Mouse (Mus musculus): ENCODE data around the gene Rai14. TPM values are rescaled to one million over a fixed set of nuclear protein-coding genes. Genes with fewer than 3 reads are reported as not detected.

Rai14 gene
- polyA plus RNA-seq, 2 experiments, result 2.9 to 3.7 TPM

DNA sequence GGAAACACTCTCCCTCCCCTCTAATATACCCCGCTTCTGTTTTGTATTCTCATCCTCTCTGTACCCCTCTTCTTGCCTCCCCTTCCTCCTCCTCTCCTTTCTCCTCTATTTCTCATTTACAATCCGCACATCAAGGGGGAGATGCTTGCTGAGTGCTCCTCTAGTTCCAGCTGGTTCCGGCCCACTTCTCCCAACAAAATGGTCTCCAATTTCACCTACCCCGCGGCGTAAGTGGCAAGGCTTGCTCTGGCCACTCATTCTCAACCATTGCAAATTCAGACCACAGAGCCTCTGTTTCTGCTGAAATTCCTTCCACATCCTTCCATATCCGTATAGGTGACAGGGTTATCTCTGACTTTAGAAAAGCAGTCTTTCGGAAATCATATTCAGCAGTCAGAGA, 20.8 kb upstream of the Rai14 start:
- no peaks in the 10 kb centered on the region for H3K36me3 ChIP-seq (replicated peaks; ENCODE audit: control insufficient read depth, insufficient read depth, low read depth)
- no peak for ATAC-seq (ENCODE audit: insufficient read depth)
- H3K9me3 ChIP-seq (ENCODE audit: control insufficient read depth, low read length), result no peaks in the 10 kb centered on the region
- no peak overlapping the region for H3K4me3 ChIP-seq (ENCODE audit: insufficient read depth in 1 of 2, low read depth in 2 of 2, low read length in 2 of 2)
- WGBS (ENCODE audit: insufficient replicate concordance), result 75% methylated on average over 8 of the region's 8 CpGs
- TF ChIP-seq CTCF (IDR thresholded peaks at IDR 0.05; ENCODE audit: low read depth) (no peak), EP300 (IDR thresholded peaks at IDR 0.05; ENCODE audit: low read depth) (no peak)
- DNase-seq (ENCODE audit: low read depth in 3 of 3, low spot score in 3 of 3), result no peak
- H3K9ac ChIP-seq (replicated peaks), result no peak overlapping the region
- H3K4me1 ChIP-seq (replicated peaks; ENCODE audit: control insufficient read depth in 2 of 2, insufficient read depth in 2 of 2, low read length in 1 of 2), result peaks cover 0 to 2% of the 10 kb centered on the region in 2 experiments; a peak in 1 of 4 replicates
- H3K27me3 ChIP-seq (ENCODE audit: control insufficient read depth, insufficient read depth, low read length), result no peaks in the 10 kb centered on the region
- H3K4me2 ChIP-seq (ENCODE audit: low read depth), result no peak overlapping the region
- no peak overlapping the region for H3K27ac ChIP-seq

DNA sequence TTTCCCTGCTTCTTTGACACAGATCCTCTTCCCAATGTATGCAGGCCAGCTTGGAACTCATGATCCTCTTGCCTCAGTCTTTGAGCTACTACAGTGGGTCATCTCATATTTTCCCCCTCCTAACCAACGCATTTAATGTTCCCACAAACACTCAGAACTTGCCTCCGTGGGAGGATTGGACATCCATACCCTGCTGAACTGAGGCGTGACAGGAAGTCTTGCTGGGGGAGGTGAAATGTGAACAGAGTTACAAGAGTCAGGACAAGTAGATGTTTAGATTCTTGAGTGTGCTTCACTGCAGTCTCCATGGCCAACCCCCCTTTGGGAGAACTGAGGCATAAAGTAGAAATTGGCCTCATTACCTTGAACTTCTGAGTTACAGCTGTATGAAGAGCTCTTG, 17.0 kb upstream of the Rai14 start:
- TF ChIP-seq CTCF (IDR thresholded peaks at IDR 0.05; ENCODE audit: low read depth) (no peak), EP300 (IDR thresholded peaks at IDR 0.05; ENCODE audit: low read depth) (no peak)
- no peak overlapping the region for H3K4me3 ChIP-seq (ENCODE audit: insufficient read depth in 1 of 2, low read depth in 2 of 2, low read length in 2 of 2)
- DNase-seq (ENCODE audit: low read depth in 3 of 3, low spot score in 3 of 3) (no peak), ATAC-seq (ENCODE audit: insufficient read depth) (no peak)
- H3K27ac ChIP-seq, result no peak overlapping the region
- H3K9ac ChIP-seq (replicated peaks), result no peak overlapping the region
- no peak overlapping the region for H3K4me2 ChIP-seq (ENCODE audit: low read depth)
- H3K36me3 ChIP-seq (replicated peaks; ENCODE audit: control insufficient read depth, insufficient read depth, low read depth), result no peaks in the 10 kb centered on the region
- no peaks in the 10 kb centered on the region for H3K27me3 ChIP-seq (ENCODE audit: control insufficient read depth, insufficient read depth, low read length)
- 61% methylated on average over 3 of the region's 3 CpGs for WGBS (ENCODE audit: insufficient replicate concordance)
- no peaks in the 10 kb centered on the region for H3K4me1 ChIP-seq (replicated peaks; ENCODE audit: control insufficient read depth in 2 of 2, insufficient read depth in 2 of 2, low read length in 1 of 2)
- H3K9me3 ChIP-seq (ENCODE audit: control insufficient read depth, low read length), result no peaks in the 10 kb centered on the region

DNA sequence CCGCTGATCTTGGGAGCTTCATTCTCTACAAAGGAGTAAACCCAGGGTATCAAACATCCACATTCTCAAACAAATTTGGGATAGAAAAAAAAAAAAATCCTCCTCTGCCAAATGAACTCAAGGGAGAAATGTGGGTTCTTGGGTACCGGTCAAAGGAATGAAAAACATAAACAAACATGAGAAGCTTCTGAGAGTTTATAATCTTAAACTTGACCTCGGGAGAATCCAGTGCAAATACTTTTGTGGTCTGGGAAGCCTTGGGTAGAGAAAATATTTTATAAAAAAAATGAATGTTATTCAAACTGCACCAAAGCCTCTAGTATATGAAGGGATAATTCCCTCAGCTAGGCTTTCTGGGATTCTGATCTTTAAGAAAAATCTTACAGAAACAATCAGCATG, 11.8 kb upstream of the Rai14 start:
- WGBS (ENCODE audit: insufficient replicate concordance), result 76% methylated on average over 3 of the region's 3 CpGs

DNA sequence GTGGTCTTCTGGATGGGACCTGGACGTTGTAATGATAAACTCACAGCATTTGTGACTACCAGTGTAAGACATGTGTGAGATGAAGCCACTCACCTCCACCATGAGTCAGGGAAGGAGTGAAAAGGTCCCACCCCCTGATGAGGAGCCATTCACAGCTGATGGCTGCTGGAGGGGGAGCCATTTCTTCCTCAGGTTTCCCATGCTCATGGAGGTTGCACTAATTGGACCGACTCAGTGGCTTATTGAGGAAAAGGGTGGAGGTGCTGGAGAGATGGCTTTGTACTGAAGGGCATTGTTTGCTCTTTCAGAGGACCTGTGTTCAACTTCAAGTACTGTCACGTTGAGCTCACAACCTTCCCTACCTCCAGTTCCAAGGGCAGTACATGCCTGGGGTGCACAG, 10.4 kb upstream of the Rai14 start:
- Histone ChIP-seq H3K4me3 (ENCODE audit: insufficient read depth in 1 of 2, low read depth in 2 of 2, low read length in 2 of 2) (no peak overlapping the region), H3K27ac (no peak overlapping the region), H3K4me2 (ENCODE audit: low read depth) (no peak overlapping the region), H3K4me1 (replicated peaks; ENCODE audit: control insufficient read depth in 2 of 2, insufficient read depth in 2 of 2, low read length in 1 of 2) (no peaks in the 10 kb centered on the region; a peak in 2 of 4 replicates), H3K36me3 (replicated peaks; ENCODE audit: control insufficient read depth, insufficient read depth, low read depth) (no peaks in the 10 kb centered on the region), H3K9ac (replicated peaks) (no peak overlapping the region), H3K9me3 (ENCODE audit: control insufficient read depth, low read length) (no peaks in the 10 kb centered on the region), H3K27me3 (ENCODE audit: control insufficient read depth, insufficient read depth, low read length) (no peaks in the 10 kb centered on the region)
- TF ChIP-seq CTCF (IDR thresholded peaks at IDR 0.05; ENCODE audit: low read depth) (no peak), EP300 (IDR thresholded peaks at IDR 0.05; ENCODE audit: low read depth) (no peak)
- 55% methylated on average over 3 of the region's 3 CpGs for WGBS (ENCODE audit: insufficient replicate concordance)
- DNase-seq (ENCODE audit: low read depth in 3 of 3, low spot score in 3 of 3), result no peak
- ATAC-seq (ENCODE audit: insufficient read depth), result no peak

More for the DNA sequence above, 11.8 kb upstream of the Rai14 start:
- TF ChIP-seq EP300 (IDR thresholded peaks at IDR 0.05; ENCODE audit: low read depth), result no peak
- TF ChIP-seq CTCF (IDR thresholded peaks at IDR 0.05; ENCODE audit: low read depth), result no peak
- Histone ChIP-seq H3K9me3 (ENCODE audit: control insufficient read depth, low read length) (no peaks in the 10 kb centered on the region), H3K4me3 (ENCODE audit: insufficient read depth in 1 of 2, low read depth in 2 of 2, low read length in 2 of 2) (no peak overlapping the region), H3K4me1 (replicated peaks; ENCODE audit: control insufficient read depth in 2 of 2, insufficient read depth in 2 of 2, low read length in 1 of 2) (no peaks in the 10 kb centered on the region; a peak in 1 of 4 replicates), H3K27ac (no peak overlapping the region), H3K27me3 (ENCODE audit: control insufficient read depth, insufficient read depth, low read length) (no peaks in the 10 kb centered on the region), H3K4me2 (ENCODE audit: low read depth) (no peak overlapping the region), H3K9ac (replicated peaks) (no peak overlapping the region), H3K36me3 (replicated peaks; ENCODE audit: control insufficient read depth, insufficient read depth, low read depth) (no peaks in the 10 kb centered on the region)
- no peak for ATAC-seq (ENCODE audit: insufficient read depth)
- no peak for DNase-seq (ENCODE audit: low read depth in 3 of 3, low spot score in 3 of 3)

DNA sequence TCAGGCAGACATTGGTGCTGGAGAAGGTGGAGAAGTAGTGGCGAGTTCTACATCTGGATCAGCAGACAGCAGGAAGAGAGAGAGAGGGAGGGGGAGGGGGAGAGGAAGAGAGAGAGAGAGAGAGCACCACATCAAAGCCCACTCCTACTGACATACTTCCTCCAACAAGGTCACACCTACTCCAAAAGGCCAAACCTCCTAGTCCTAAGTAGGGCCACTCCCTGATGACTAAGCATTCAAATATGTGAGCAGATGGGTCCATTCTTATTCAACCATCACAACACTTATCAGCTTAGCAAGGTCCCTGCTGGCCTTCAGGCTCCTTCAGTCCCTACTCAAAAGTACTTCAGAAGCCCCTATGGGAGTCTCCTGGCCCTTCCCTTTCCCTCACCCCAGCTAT, 9.1 kb upstream of the Rai14 start:
- no peak overlapping the region for H3K4me2 ChIP-seq (ENCODE audit: low read depth)
- no peak for TF ChIP-seq CTCF (IDR thresholded peaks at IDR 0.05; ENCODE audit: low read depth)
- TF ChIP-seq EP300 (IDR thresholded peaks at IDR 0.05; ENCODE audit: low read depth), result no peak
- no peak overlapping the region for H3K27ac ChIP-seq
- no peaks in the 10 kb centered on the region for H3K9me3 ChIP-seq (ENCODE audit: control insufficient read depth, low read length)
- H3K27me3 ChIP-seq (ENCODE audit: control insufficient read depth, insufficient read depth, low read length), result no peaks in the 10 kb centered on the region
- H3K9ac ChIP-seq (replicated peaks), result no peak overlapping the region
- no peaks in the 10 kb centered on the region for H3K36me3 ChIP-seq (replicated peaks; ENCODE audit: control insufficient read depth, insufficient read depth, low read depth)
- H3K4me1 ChIP-seq (replicated peaks; ENCODE audit: control insufficient read depth in 2 of 2, insufficient read depth in 2 of 2, low read length in 1 of 2), result no peaks in the 10 kb centered on the region; a peak in 2 of 4 replicates
- H3K4me3 ChIP-seq (ENCODE audit: insufficient read depth in 1 of 2, low read depth in 2 of 2, low read length in 2 of 2), result no peak overlapping the region
- ATAC-seq (ENCODE audit: insufficient read depth), result no peak
- DNase-seq (ENCODE audit: low read depth in 3 of 3, low spot score in 3 of 3), result no peak
- WGBS (ENCODE audit: insufficient replicate concordance), result 11% methylated on average over 1 of the region's 1 CpGs
